Mouse (Mus musculus): ENCODE measurements around the gene Pex11b. TPM values are rescaled to one million over a fixed set of nuclear protein-coding genes. Genes with fewer than 3 reads are reported as not detected.
"Not testable (repeated sequence)": the region's sequence is repeated elsewhere in the genome, so short reads cannot be mapped to it uniquely, and the experiment has no call there.

Pex11b gene
- polyA plus RNA-seq, 1 experiment = 31.3 TPM

GRCm38 (mm10) chr3:96598156-96599068 is 36.8 kb upstream of the Pex11b start:
- Histone ChIP-seq H3K4me1 (ENCODE audit: control insufficient read depth, insufficient read depth, low read length) (peaks cover 11% of the 10 kb centered on the region), H3K27ac (ENCODE audit: insufficient read depth, low read length) (0 out of 2 replicates have a peak overlapping the region, but pooled peaks have one; percentile 1), H3K4me3 (ENCODE audit: insufficient read depth, low read length) (peak overlapping the region; percentile 52)
- TF ChIP-seq CTCF (IDR thresholded peaks at IDR 0.05; ENCODE audit: borderline replicate concordance, insufficient read depth, low read length) (no peak), POLR2A (IDR thresholded peaks at IDR 0.05; ENCODE audit: low read depth, low read length) (peak; percentile 76)

GRCm38 (mm10) chr3:96599069-96599393 is 36.1 kb upstream of the Pex11b start:
- H3K4me3 ChIP-seq (ENCODE audit: insufficient read depth, low read length) = no peak overlapping the region
- no peak overlapping the region for H3K27ac ChIP-seq (ENCODE audit: insufficient read depth, low read length)
- peaks cover 14% of the 10 kb centered on the region for H3K4me1 ChIP-seq (ENCODE audit: control insufficient read depth, insufficient read depth, low read length)
- TF ChIP-seq CTCF (IDR thresholded peaks at IDR 0.05; ENCODE audit: borderline replicate concordance, insufficient read depth, low read length) = no peak
- TF ChIP-seq POLR2A (IDR thresholded peaks at IDR 0.05; ENCODE audit: low read depth, low read length) = no peak

GRCm38 (mm10) chr3:96599411-96599810 is 35.8 kb upstream of the Pex11b start:
- H3K4me1 ChIP-seq (ENCODE audit: control insufficient read depth, insufficient read depth, low read length) = peaks cover 14% of the 10 kb centered on the region
- H3K27ac ChIP-seq (ENCODE audit: insufficient read depth, low read length) = peak overlapping the region; percentile 48; the same call in 1 of the 2 replicates
- no peak for TF ChIP-seq POLR2A (IDR thresholded peaks at IDR 0.05; ENCODE audit: low read depth, low read length)
- no peak for TF ChIP-seq CTCF (IDR thresholded peaks at IDR 0.05; ENCODE audit: borderline replicate concordance, insufficient read depth, low read length)
- no peak overlapping the region for H3K4me3 ChIP-seq (ENCODE audit: insufficient read depth, low read length)

GRCm38 (mm10) chr3:96600639-96601250 is 34.4 kb upstream of the Pex11b start, which contains the start of gene Lix1l:
Gene Lix1l (plus strand): TSS chr3:96601149.
- H3K4me3 ChIP-seq (ENCODE audit: insufficient read depth, low read length) = peak within 1 kb of the TSS; percentile 51
- H3K4me1 ChIP-seq (ENCODE audit: control insufficient read depth, insufficient read depth, low read length) = peaks cover 14% of the 10 kb centered on the region
- no peak for TF ChIP-seq CTCF (IDR thresholded peaks at IDR 0.05; ENCODE audit: borderline replicate concordance, insufficient read depth, low read length)
- peak; percentile 75 for TF ChIP-seq POLR2A (IDR thresholded peaks at IDR 0.05; ENCODE audit: low read depth, low read length)
- peak within 1 kb of the TSS; percentile 90 for H3K27ac ChIP-seq (ENCODE audit: insufficient read depth, low read length)

- peak overlapping the region; percentile 90 for H3K27ac ChIP-seq (ENCODE audit: insufficient read depth, low read length)
- TF ChIP-seq POLR2A (IDR thresholded peaks at IDR 0.05; ENCODE audit: low read depth, low read length) (peak; percentile 80), CTCF (IDR thresholded peaks at IDR 0.05; ENCODE audit: borderline replicate concordance, insufficient read depth, low read length) (no peak)
- peaks cover 14% of the 10 kb centered on the region for H3K4me1 ChIP-seq (ENCODE audit: control insufficient read depth, insufficient read depth, low read length)
- H3K4me3 ChIP-seq (ENCODE audit: insufficient read depth, low read length) = peak overlapping the region; percentile 51
Observed at GRCm38 (mm10) chr3:96601251-96601787, 33.9 kb upstream of the Pex11b start.

GRCm38 (mm10) chr3:96601941-96602703 is 33.1 kb upstream of the Pex11b start:
- Histone ChIP-seq H3K4me1 (ENCODE audit: control insufficient read depth, insufficient read depth, low read length) (peaks cover 14% of the 10 kb centered on the region), H3K4me3 (ENCODE audit: insufficient read depth, low read length) (peak overlapping the region; percentile 51), H3K27ac (ENCODE audit: insufficient read depth, low read length) (peak overlapping the region; percentile 90)
- TF ChIP-seq POLR2A (IDR thresholded peaks at IDR 0.05; ENCODE audit: low read depth, low read length) (no peak; the same call in 1 of the 2 replicates), CTCF (IDR thresholded peaks at IDR 0.05; ENCODE audit: borderline replicate concordance, insufficient read depth, low read length) (no peak)

GRCm38 (mm10) chr3:96602704-96603084 is 32.5 kb upstream of the Pex11b start:
- peaks cover 14% of the 10 kb centered on the region for H3K4me1 ChIP-seq (ENCODE audit: control insufficient read depth, insufficient read depth, low read length)
- peak overlapping the region; percentile 90 for H3K27ac ChIP-seq (ENCODE audit: insufficient read depth, low read length)
- TF ChIP-seq CTCF (IDR thresholded peaks at IDR 0.05; ENCODE audit: borderline replicate concordance, insufficient read depth, low read length) (no peak), POLR2A (IDR thresholded peaks at IDR 0.05; ENCODE audit: low read depth, low read length) (no peak; the same call in 1 of the 2 replicates)
- H3K4me3 ChIP-seq (ENCODE audit: insufficient read depth, low read length) = peak overlapping the region; percentile 51

GRCm38 (mm10) chr3:96603311-96603710 is 31.9 kb upstream of the Pex11b start:
- H3K4me3 ChIP-seq (ENCODE audit: insufficient read depth, low read length) = peak overlapping the region; percentile 51; the same call in 1 of the 2 replicates
- peak overlapping the region; percentile 90 for H3K27ac ChIP-seq (ENCODE audit: insufficient read depth, low read length)
- H3K4me1 ChIP-seq (ENCODE audit: control insufficient read depth, insufficient read depth, low read length) = peaks cover 14% of the 10 kb centered on the region
- TF ChIP-seq CTCF (IDR thresholded peaks at IDR 0.05; ENCODE audit: borderline replicate concordance, insufficient read depth, low read length) = no peak
- no peak for TF ChIP-seq POLR2A (IDR thresholded peaks at IDR 0.05; ENCODE audit: low read depth, low read length)

- not testable (repeated sequence) for H3K4me1 ChIP-seq (ENCODE audit: control insufficient read depth, insufficient read depth, low read length); H3K27ac ChIP-seq (ENCODE audit: insufficient read depth, low read length); H3K4me3 ChIP-seq (ENCODE audit: insufficient read depth, low read length)
Observed at GRCm38 (mm10) chr3:96606007-96606406, 29.2 kb upstream of the Pex11b start.

Data from embryonic fibroblast, embryonic 13.5 days (primary cell).